Mouse (Mus musculus) heart, embryonic 15.5 days (tissue): Measurements from ENCODE around the gene Ppp2r1b. TPM values are rescaled to one million over a fixed set of nuclear protein-coding genes. Genes with fewer than 3 reads are reported as not detected.

Source experiments
- ATAC-seq: fragments of 200-750 bp; cut with Nextera tagmentation; replicated peaks from 2 replicates; pipeline ENCODE4 v1.8.0; 2017; ENCODE audit warnings: low read depth, moderate TSS enrichment; ENCODE audit not compliant: insufficient number of reproducible peaks, insufficient read depth, low FRiP score
- H3K27ac ChIP-seq: fragments of 300-500 bp; sonication (generic); 2 replicates; pipeline ENCODE4 v1.5.1; 2015; ENCODE audit warnings: mild to moderate bottlenecking, inconsistent platforms
- H3K27me3 ChIP-seq: fragments of 300-500 bp; sonication (generic); 2 replicates; pipeline ENCODE4 v1.6.1; 2015; ENCODE audit warnings: inconsistent platforms
- H3K36me3 ChIP-seq: fragments of 300-500 bp; sonication (generic); 2 replicates; pipeline ENCODE4 v1.6.1; 2015; ENCODE audit warnings: mild to moderate bottlenecking, inconsistent platforms
- H3K4me1 ChIP-seq: fragments of 300-500 bp; sonication (generic); replicated peaks from 2 replicates; pipeline ENCODE4 v1.6.1; 2015; ENCODE audit warnings: inconsistent platforms
- H3K4me2 ChIP-seq: fragments of 300-500 bp; sonication (generic); 2 replicates; pipeline ENCODE4 v1.6.1; 2015; ENCODE audit warnings: inconsistent platforms, mild to moderate bottlenecking, moderate library complexity
- H3K4me3 ChIP-seq: fragments of 300-500 bp; sonication (generic); 2 replicates; pipeline ENCODE4 v1.5.1; 2015; ENCODE audit warnings: mild to moderate bottlenecking, inconsistent platforms
- H3K9ac ChIP-seq: fragments of 300-500 bp; sonication (generic); 2 replicates; pipeline ENCODE4 v1.6.1; 2015; ENCODE audit warnings: mild to moderate bottlenecking, inconsistent platforms
- H3K9me3 ChIP-seq: fragments of 300-500 bp; sonication (generic); replicated peaks from 2 replicates; pipeline ENCODE4 v1.6.1; 2016; ENCODE audit warnings: inconsistent platforms
- WGBS: fragments of 180-500 bp; shearing (Covaris S2); methylation state at CpG from one replicate; pipeline ENCODE4 v1.1.7; 2015; ENCODE audit warnings: mixed read lengths; 5-methylcytosine and 5-hydroxymethylcytosine counted together
- polyA plus RNA-seq: library from polyadenylated mRNA; unstranded; fragments of >200 nt; fragmentation: Nextera tagmentation; extraction: Ambion mirVana; gene quantifications from 2 replicates; pipeline ENCODE4 v1.2.1, GENCODE M21; 2015

Ppp2r1b gene
- 33.4 and 42.5 TPM in 2 replicates for polyA plus RNA-seq

GRCm38 (mm10) chr9:50845081-50845480 lies at the start of gene Ppp2r1b:
Gene Ppp2r1b (plus strand): TSS chr9:50845301.
- H3K27me3 ChIP-seq = no peaks in the 10 kb centered on the region
- H3K4me2 ChIP-seq = no peak within 1 kb of the TSS
- H3K27ac ChIP-seq = no peak within 1 kb of the TSS
- H3K4me1 ChIP-seq = peaks cover 13% of the 10 kb centered on the region
- no peak within 1 kb of the TSS for H3K9ac ChIP-seq
- H3K9me3 ChIP-seq = no peaks in the 10 kb centered on the region
- 0 out of 2 replicates have a peak, but pooled peaks cover 5% of the 10 kb centered on the region for H3K36me3 ChIP-seq
- WGBS = 85% methylated on average over 3 of the region's 3 CpGs
- no peak within 1 kb of the TSS for H3K4me3 ChIP-seq
- no peak for ATAC-seq

- Histone ChIP-seq H3K4me1 (no peaks in the 10 kb centered on the region), H3K9me3 (no peaks in the 10 kb centered on the region), H3K27ac (no peak overlapping the region), H3K36me3 (peaks cover 23% of the 10 kb centered on the region), H3K9ac (no peak overlapping the region), H3K27me3 (no peaks in the 10 kb centered on the region), H3K4me2 (no peak overlapping the region), H3K4me3 (no peak overlapping the region)
- no peak for ATAC-seq
- 91% methylated on average over 8 of the region's 8 CpGs for WGBS
Measured at GRCm38 (mm10) chr9:50796776-50797175, 48.3 kb upstream of the Ppp2r1b start.

- no peak overlapping the region for H3K27ac ChIP-seq
- no peaks in the 10 kb centered on the region for H3K27me3 ChIP-seq
- no peak overlapping the region for H3K9ac ChIP-seq
- no peak overlapping the region for H3K4me3 ChIP-seq
- H3K4me2 ChIP-seq = no peak overlapping the region
- H3K9me3 ChIP-seq = no peaks in the 10 kb centered on the region
- peaks cover 20% of the 10 kb centered on the region for H3K36me3 ChIP-seq
- no peak for ATAC-seq
- H3K4me1 ChIP-seq = no peaks in the 10 kb centered on the region
- 94% methylated on average over 7 of the region's 7 CpGs for WGBS
Measured at GRCm38 (mm10) chr9:50797641-50798040, 47.5 kb upstream of the Ppp2r1b start.

GRCm38 (mm10) chr9:50798368-50798767 lies 46.7 kb upstream of the Ppp2r1b start:
- H3K9ac ChIP-seq = no peak overlapping the region
- no peak overlapping the region for H3K4me2 ChIP-seq
- H3K36me3 ChIP-seq = peaks cover 24% of the 10 kb centered on the region
- no peaks in the 10 kb centered on the region for H3K4me1 ChIP-seq
- 84% methylated on average over 5 of the region's 5 CpGs for WGBS
- no peak overlapping the region for H3K27ac ChIP-seq
- H3K9me3 ChIP-seq = no peaks in the 10 kb centered on the region
- no peaks in the 10 kb centered on the region for H3K27me3 ChIP-seq
- ATAC-seq = no peak
- H3K4me3 ChIP-seq = no peak overlapping the region

- 63% methylated on average over 2 of the region's 2 CpGs for WGBS
- no peak overlapping the region for H3K4me3 ChIP-seq
- no peak for ATAC-seq
Measured at GRCm38 (mm10) chr9:50800985-50801384, 44.1 kb upstream of the Ppp2r1b start.

GRCm38 (mm10) chr9:50803055-50803671 lies 41.9 kb upstream of the Ppp2r1b start:
- Histone ChIP-seq H3K27ac (no peak overlapping the region), H3K9ac (no peak overlapping the region), H3K4me3 (no peak overlapping the region), H3K4me1 (no peaks in the 10 kb centered on the region), H3K9me3 (no peaks in the 10 kb centered on the region), H3K27me3 (no peaks in the 10 kb centered on the region), H3K36me3 (peaks cover 48% of the 10 kb centered on the region), H3K4me2 (no peak overlapping the region)
- ATAC-seq = no peak
- 82% methylated on average over 7 of the region's 7 CpGs for WGBS

More at GRCm38 (mm10) chr9:50800985-50801384, 44.1 kb upstream of the Ppp2r1b start:
- Histone ChIP-seq H3K27me3 (no peaks in the 10 kb centered on the region), H3K9ac (no peak overlapping the region), H3K4me1 (no peaks in the 10 kb centered on the region), H3K4me2 (no peak overlapping the region), H3K9me3 (no peaks in the 10 kb centered on the region), H3K27ac (no peak overlapping the region), H3K36me3 (peaks cover 40% of the 10 kb centered on the region)

- ATAC-seq = no peak
- 79% methylated on average over 6 of the region's 6 CpGs for WGBS
- Histone ChIP-seq H3K27me3 (no peaks in the 10 kb centered on the region), H3K4me3 (no peak overlapping the region), H3K4me1 (no peaks in the 10 kb centered on the region), H3K9me3 (no peaks in the 10 kb centered on the region), H3K36me3 (peaks cover 37% of the 10 kb centered on the region), H3K27ac (no peak overlapping the region), H3K9ac (no peak overlapping the region), H3K4me2 (no peak overlapping the region)
Measured at GRCm38 (mm10) chr9:50808471-50808870, 36.6 kb upstream of the Ppp2r1b start.

GRCm38 (mm10) chr9:50809146-50809545 lies 36.0 kb upstream of the Ppp2r1b start:
- WGBS = 90% methylated on average over 13 of the region's 13 CpGs
- Histone ChIP-seq H3K4me1 (no peaks in the 10 kb centered on the region), H3K4me3 (no peak overlapping the region), H3K4me2 (no peak overlapping the region), H3K9me3 (no peaks in the 10 kb centered on the region), H3K9ac (no peak overlapping the region), H3K27ac (no peak overlapping the region), H3K27me3 (no peaks in the 10 kb centered on the region), H3K36me3 (peaks cover 38% of the 10 kb centered on the region)
- no peak for ATAC-seq

- ATAC-seq = no peak
- H3K4me2 ChIP-seq = no peak overlapping the region
- WGBS = 68% methylated on average over 7 of the region's 7 CpGs
- H3K27me3 ChIP-seq = no peaks in the 10 kb centered on the region
- no peak overlapping the region for H3K27ac ChIP-seq
- H3K4me3 ChIP-seq = no peak overlapping the region
- H3K9ac ChIP-seq = no peak overlapping the region
- no peaks in the 10 kb centered on the region for H3K4me1 ChIP-seq
- H3K36me3 ChIP-seq = peaks cover 31% of the 10 kb centered on the region
- H3K9me3 ChIP-seq = no peaks in the 10 kb centered on the region
Measured at GRCm38 (mm10) chr9:50811187-50811586, 33.9 kb upstream of the Ppp2r1b start.

- no peaks in the 10 kb centered on the region for H3K4me1 ChIP-seq
- no peak overlapping the region for H3K27ac ChIP-seq
- no peak overlapping the region for H3K4me2 ChIP-seq
- no peaks in the 10 kb centered on the region for H3K27me3 ChIP-seq
- H3K4me3 ChIP-seq = no peak overlapping the region
- peaks cover 31% of the 10 kb centered on the region for H3K36me3 ChIP-seq
- H3K9ac ChIP-seq = no peak overlapping the region
- H3K9me3 ChIP-seq = no peaks in the 10 kb centered on the region
- ATAC-seq = no peak
- WGBS = 79% methylated on average over 2 of the region's 2 CpGs
Measured at GRCm38 (mm10) chr9:50811746-50812145, 33.4 kb upstream of the Ppp2r1b start.

- H3K9ac ChIP-seq = no peak overlapping the region
- no peaks in the 10 kb centered on the region for H3K27me3 ChIP-seq
- H3K36me3 ChIP-seq = peaks cover 37% of the 10 kb centered on the region
- no peaks in the 10 kb centered on the region for H3K4me1 ChIP-seq
- H3K9me3 ChIP-seq = no peaks in the 10 kb centered on the region
- H3K4me3 ChIP-seq = no peak overlapping the region
- H3K4me2 ChIP-seq = no peak overlapping the region
- 88% methylated on average over 5 of the region's 5 CpGs for WGBS
- ATAC-seq = no peak
- no peak overlapping the region for H3K27ac ChIP-seq
Measured at GRCm38 (mm10) chr9:50813796-50814195, 31.3 kb upstream of the Ppp2r1b start.

- Histone ChIP-seq H3K9me3 (no peaks in the 10 kb centered on the region), H3K36me3 (peaks cover 25% of the 10 kb centered on the region), H3K27ac (no peak overlapping the region), H3K9ac (no peak overlapping the region), H3K4me2 (no peak overlapping the region), H3K27me3 (no peaks in the 10 kb centered on the region), H3K4me3 (no peak overlapping the region), H3K4me1 (no peaks in the 10 kb centered on the region)
- WGBS = 94% methylated on average over 4 of the region's 4 CpGs
- no peak for ATAC-seq
Measured at GRCm38 (mm10) chr9:50815666-50816065, 29.4 kb upstream of the Ppp2r1b start.
